Comparison of ENCODE assay signal across 45 mouse cellular contexts in genomic region chr9:57686011-57686410, GRCm38 (mm10). TPM values are rescaled to one million over a fixed set of nuclear protein-coding genes. Genes with fewer than 3 reads are reported as not detected.
"Had no signal": no experiment of that assay in that cellular context is flagged by ENCODE, and none has a peak within 500 bp of the region (broad histone marks: within the 10 kb centered on the region; RNA-seq: fewer than 3 reads in every experiment).

No protein-coding gene starts in this region.

- H3K36me3 ChIP-seq: limb, embryonic 10.5 days; limb, embryonic 12.5 days; limb, embryonic 13.5 days; limb, embryonic 15.5 days; liver, embryonic 13.5 days; liver, embryonic 15.5 days; lung, embryonic 15.5 days; midbrain, embryonic 10.5 days; midbrain, embryonic 12.5 days; midbrain, embryonic 13.5 days; midbrain, embryonic 15.5 days; neural tube, embryonic 12.5 days; neural tube, embryonic 13.5 days had no signal

- H3K4me3 ChIP-seq: limb, embryonic 10.5 days; limb, embryonic 12.5 days; limb, embryonic 13.5 days; limb, embryonic 15.5 days; liver, embryonic 13.5 days; liver, embryonic 15.5 days; lung, embryonic 15.5 days; megakaryocyte, embryonic 14.5 days; midbrain, embryonic 10.5 days; midbrain, embryonic 12.5 days; midbrain, embryonic 13.5 days; midbrain, embryonic 15.5 days; myocyte; neural tube, embryonic 12.5 days; neural tube, embryonic 13.5 days had no signal

- H3K27ac ChIP-seq: limb, embryonic 10.5 days; limb, embryonic 12.5 days; limb, embryonic 13.5 days; limb, embryonic 15.5 days; liver, embryonic 13.5 days; liver, embryonic 14.5 days; liver, embryonic 15.5 days; lung, embryonic 15.5 days; macrophage; midbrain, embryonic 10.5 days; midbrain, embryonic 12.5 days; midbrain, embryonic 13.5 days; midbrain, embryonic 15.5 days; neural tube, embryonic 12.5 days; neural tube, embryonic 13.5 days had no signal

- H3K9ac ChIP-seq: limb, embryonic 12.5 days; limb, embryonic 13.5 days; limb, embryonic 15.5 days; liver, embryonic 13.5 days; liver, embryonic 14.5 days; liver, embryonic 15.5 days; liver, postnatal 0 days; lung, embryonic 14.5 days; lung, embryonic 15.5 days; midbrain, embryonic 12.5 days; midbrain, embryonic 13.5 days; midbrain, embryonic 15.5 days; neural tube, embryonic 12.5 days; neural tube, embryonic 13.5 days had no signal

- DNase-seq: left cerebral cortex, postnatal 4 days; liver; liver, embryonic 13.5 days; liver, postnatal 0 days; lung, adult 18-20 months; lung, adult 2 months; lung, embryonic 14.5 days; lung, postnatal 10 days; lung, postnatal 14 days; lung, postnatal 36 days; lung, postnatal 4 days; midbrain, embryonic 14.5 days had no signal

- H3K4me2 ChIP-seq: limb, embryonic 12.5 days; limb, embryonic 13.5 days; limb, embryonic 15.5 days; liver, embryonic 11.5 days; liver, embryonic 13.5 days; liver, embryonic 15.5 days; lung, embryonic 14.5 days; lung, embryonic 15.5 days; midbrain, embryonic 11.5 days; midbrain, embryonic 12.5 days; midbrain, embryonic 13.5 days; midbrain, embryonic 15.5 days; neural tube, embryonic 12.5 days; neural tube, embryonic 13.5 days had no signal

- H3K9me3 ChIP-seq: limb, embryonic 10.5 days; limb, embryonic 12.5 days; limb, embryonic 13.5 days; limb, embryonic 15.5 days; liver, embryonic 13.5 days; liver, embryonic 15.5 days; lung, embryonic 15.5 days; megakaryocyte, embryonic 14.5 days; midbrain, embryonic 10.5 days; midbrain, embryonic 12.5 days; midbrain, embryonic 13.5 days; midbrain, embryonic 15.5 days; neural tube, embryonic 12.5 days; neural tube, embryonic 13.5 days had no signal

- ATAC-seq: liver, postnatal 0 days; lung, postnatal 0 days; midbrain, embryonic 13.5 days; midbrain, embryonic 15.5 days; midbrain, embryonic 16.5 days had no signal

- H3K27me3 ChIP-seq: limb, embryonic 12.5 days; limb, embryonic 13.5 days; limb, embryonic 15.5 days; liver, embryonic 15.5 days; lung, embryonic 15.5 days; midbrain, embryonic 13.5 days; midbrain, embryonic 15.5 days; neural tube, embryonic 12.5 days; neural tube, embryonic 13.5 days had no signal

- H3K4me1 ChIP-seq: limb, embryonic 10.5 days; limb, embryonic 13.5 days; limb, embryonic 15.5 days; liver, embryonic 13.5 days; liver, embryonic 15.5 days; lung, embryonic 15.5 days; midbrain, embryonic 10.5 days; midbrain, embryonic 12.5 days; midbrain, embryonic 13.5 days; midbrain, embryonic 15.5 days; neural tube, embryonic 12.5 days; neural tube, embryonic 13.5 days had no signal

RNA-seq across cellular contexts. Expression of gene Cyp1a1, which starts 1.7 kb away (rescaled TPM):
- total RNA-seq: megakaryocyte progenitor cell, adult 5-6 weeks; megakaryocyte, adult 5-6 weeks; midbrain, postnatal 0 days; monocyte, adult 5-6 weeks had no signal
- polyA plus RNA-seq: limb, embryonic 11.5 days; limb, embryonic 12.5 days; limb, embryonic 13.5 days; lung, embryonic 14.5 days; lung, embryonic 16.5 days; macrophage; midbrain, embryonic 11.5 days; midbrain, embryonic 12.5 days; midbrain, embryonic 13.5 days; myocyte; neural tube, embryonic 11.5 days; neural tube, embryonic 12.5 days had no signal

RNA-seq across cellular contexts. Expression of gene Cyp1a2, which starts 2.5 kb away (rescaled TPM):
- total RNA-seq: left cerebral cortex, postnatal 10 days; left cerebral cortex, postnatal 14 days; left cerebral cortex, postnatal 25 days; left cerebral cortex, postnatal 36 days; left cerebral cortex, postnatal 4 days; megakaryocyte progenitor cell, adult 5-6 weeks; megakaryocyte, adult 5-6 weeks; megakaryocyte-erythroid progenitor cell, adult 5-6 weeks; midbrain, postnatal 0 days; monocyte, adult 5-6 weeks had no signal
- polyA plus RNA-seq: limb, embryonic 10.5 days; limb, embryonic 11.5 days; limb, embryonic 12.5 days; limb, embryonic 13.5 days; limb, embryonic 14.5 days; limb, embryonic 15.5 days; liver, embryonic 11.5 days; lung, embryonic 14.5 days; lung, embryonic 15.5 days; lung, embryonic 16.5 days; lung, postnatal 0 days; macrophage; midbrain, embryonic 10.5 days; midbrain, embryonic 11.5 days; midbrain, embryonic 12.5 days; midbrain, embryonic 13.5 days; midbrain, embryonic 14.5 days; midbrain, embryonic 15.5 days; midbrain, embryonic 16.5 days; midbrain, postnatal 0 days; myocyte; neural tube, embryonic 11.5 days; neural tube, embryonic 12.5 days; neural tube, embryonic 13.5 days had no signal
